In genomic region chr1:57774001-57774667, GRCm38 (mm10) we compare ENCODE assay signal across 7 mouse cellular contexts. TPM values are rescaled to one million over a fixed set of nuclear protein-coding genes. Genes with fewer than 3 reads are reported as not detected.
DNase-seq lines count a peak whose midpoint lies in the region; ATAC-seq lines count a peak whose summit lies in the region.

Gene Spats2l (plus strand): TSS chr1:57774162.

- WGBS in limb, embryonic 11.5 days, result under 1% methylated on average over 22 of the region's 22 CpGs
- under 1% methylated on average over 22 of the region's 22 CpGs for WGBS in midbrain, embryonic 13.5 days

- H3K27me3 ChIP-seq in limb, embryonic 11.5 days (ENCODE audit: control insufficient read depth, insufficient read depth, low read length), result no peaks in the 10 kb centered on the region
- H3K27me3 ChIP-seq in midbrain, embryonic 13.5 days, result peaks cover 3% of the 10 kb centered on the region; the same call in 1 of the 2 replicates

- peak within 1 kb of the TSS; percentile 79 for H3K27ac ChIP-seq in limb, embryonic 11.5 days (replicated peaks; ENCODE audit: low read depth, low read length)
- H3K27ac ChIP-seq in midbrain, embryonic 13.5 days, result peak within 1 kb of the TSS; percentile 93

- H3K36me3 ChIP-seq in limb, embryonic 11.5 days (ENCODE audit: control insufficient read depth, insufficient read depth, low read length), result no peaks in the 10 kb centered on the region
- no peaks in the 10 kb centered on the region for H3K36me3 ChIP-seq in midbrain, embryonic 13.5 days

- DNase-seq in ZHBTc4 (ENCODE audit: low read depth, low spot score), result peak; percentile 74
- DNase-seq in embryo, embryonic 10.5 days (ENCODE audit: low spot score), result peak; percentile 78
- DNase-seq in heart, adult 11 months, result peak; percentile 80
- peak; percentile 24 for DNase-seq in kidney, adult 11 months
- peak; percentile 71 for DNase-seq in limb, embryonic 11.5 days (ENCODE audit: low spot score)
- peak; percentile 49 for DNase-seq in testis, postnatal 10 days (ENCODE audit: low spot score)

- no peaks in the 10 kb centered on the region for H3K4me1 ChIP-seq in limb, embryonic 11.5 days (ENCODE audit: control insufficient read depth, insufficient read depth, low read length)
- H3K4me1 ChIP-seq in midbrain, embryonic 13.5 days (replicated peaks), result peaks cover 17% of the 10 kb centered on the region

- H3K9ac ChIP-seq in limb, embryonic 11.5 days (ENCODE audit: low read length), result peak within 1 kb of the TSS; percentile 85
- peak within 1 kb of the TSS; percentile 93 for H3K9ac ChIP-seq in midbrain, embryonic 13.5 days (replicated peaks)

- ATAC-seq in limb, embryonic 11.5 days (ENCODE audit: insufficient number of reproducible peaks, low FRiP score, low TSS enrichment, low read depth), result peak; percentile 80
- ATAC-seq in midbrain, embryonic 13.5 days, result peak; percentile 76

- H3K4me2 ChIP-seq in limb, embryonic 11.5 days (ENCODE audit: low read depth, severe bottlenecking), result peak within 1 kb of the TSS; percentile 82
- H3K4me2 ChIP-seq in midbrain, embryonic 13.5 days (replicated peaks), result peak within 1 kb of the TSS; percentile 81

- H3K4me3 ChIP-seq in limb, embryonic 11.5 days (ENCODE audit: low read depth, low read length), result peak within 1 kb of the TSS; percentile 71
- peak within 1 kb of the TSS; percentile 84 for H3K4me3 ChIP-seq in midbrain, embryonic 13.5 days (replicated peaks)

- no peaks in the 10 kb centered on the region for H3K9me3 ChIP-seq in limb, embryonic 11.5 days (ENCODE audit: control insufficient read depth, low read length)
- H3K9me3 ChIP-seq in midbrain, embryonic 13.5 days, result no peaks in the 10 kb centered on the region

RNA-seq across cellular contexts. Expression of gene Spats2l, which starts in this region (rescaled TPM):
- polyA plus RNA-seq in limb, embryonic 11.5 days (2014; fragmentation: Nextera tagmentation; extraction: Ambion mirVana), result 46.7 and 53.4 TPM in 2 replicates
- polyA plus RNA-seq in midbrain, embryonic 13.5 days (2015; fragmentation: Nextera tagmentation; extraction: Ambion mirVana), result 64.0 and 66.9 TPM in 2 replicates

Comparison
In these comparisons a context has a peak if more than half of its experiments do, and no peak if none do; other contexts are left out.
1. Peak in every context shown above with its lines: DNase-seq, ATAC-seq, H3K4me3 ChIP-seq and H3K27ac ChIP-seq.
2. DNase-seq: peak in every context shown above with its lines; median percentile 80 in heart, adult 11 months; 78 in embryo, embryonic 10.5 days; 74 in ZHBTc4; 71 in limb, embryonic 11.5 days; 49 in testis, postnatal 10 days; 24 in kidney, adult 11 months.